Mouse (Mus musculus): Measurements from ENCODE around the gene Cyb5d1. TPM values are rescaled to one million over a fixed set of nuclear protein-coding genes. Genes with fewer than 3 reads are reported as not detected.

Cyb5d1 gene
- polyA plus RNA-seq, 1 experiment from 2014 or later, result 23.9 TPM

DNA sequence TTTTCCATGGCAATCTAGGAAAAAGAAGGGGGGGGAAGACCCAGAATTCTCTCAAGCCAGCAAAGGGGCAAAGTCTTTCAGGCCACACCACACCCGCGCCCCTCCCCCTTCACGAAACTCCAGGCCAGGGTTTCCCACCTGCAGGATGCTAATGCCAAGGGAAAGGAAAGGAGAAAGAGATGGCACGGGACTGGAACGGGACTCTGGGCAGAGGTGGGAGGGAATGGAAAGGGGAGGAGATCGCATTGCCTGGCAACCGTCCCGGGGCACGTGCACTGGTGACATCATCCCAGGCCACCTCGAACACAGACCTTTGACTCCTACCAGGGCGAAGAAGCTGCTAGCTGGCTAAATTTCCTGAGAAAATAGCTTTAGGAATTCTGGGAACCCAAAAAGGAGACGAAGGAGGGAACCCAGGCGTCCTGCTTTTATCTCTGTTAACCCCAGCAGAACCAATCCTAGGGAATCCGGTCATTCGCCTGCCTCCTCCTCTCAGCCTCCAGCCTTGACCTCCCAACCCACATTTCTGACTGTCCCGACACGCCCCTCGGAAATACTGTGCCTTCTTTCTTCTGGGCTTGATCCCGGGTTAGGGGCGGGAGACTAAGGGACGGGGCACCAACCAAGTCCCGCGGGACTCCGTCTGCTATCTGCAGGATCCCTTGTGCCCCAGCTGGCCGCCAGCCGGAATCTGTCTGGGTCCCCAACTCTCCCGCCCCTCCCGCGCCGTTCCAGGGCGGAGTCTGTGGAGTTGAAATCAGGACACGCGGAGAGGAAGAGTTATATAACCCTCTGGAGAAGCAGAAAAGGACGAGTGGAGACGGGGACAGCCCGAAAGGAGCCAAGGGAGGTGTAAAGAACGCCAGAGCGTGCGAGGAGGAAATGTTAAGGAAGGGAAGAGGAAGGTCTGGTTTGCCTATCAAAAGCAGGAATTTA lies 22.3 kb upstream of the Cyb5d1 start:
- peak; percentile 18 for ATAC-seq (ENCODE audit: low FRiP score)
- DNase-seq (ENCODE audit: low spot score), result peak; percentile 91
- Histone ChIP-seq H3K4me3 (replicated peaks; ENCODE audit: low read length) (peak overlapping the region; percentile 65), H3K9ac (peak overlapping the region; percentile 99), H3K4me2 (replicated peaks) (peak overlapping the region; percentile 99), H3K27ac (peak overlapping the region; percentile 100), H3K27me3 (ENCODE audit: control insufficient read depth, insufficient read depth, low read length) (peaks cover 24% of the 10 kb centered on the region), H3K9me3 (ENCODE audit: control insufficient read depth, low read length) (no peaks in the 10 kb centered on the region), H3K4me1 (replicated peaks; ENCODE audit: control insufficient read depth, insufficient read depth, low read length) (peaks cover 54% of the 10 kb centered on the region), H3K36me3 (replicated peaks; ENCODE audit: control insufficient read depth, insufficient read depth) (peaks cover 6% of the 10 kb centered on the region)
- WGBS, result 0% methylated on average over 39 of the region's 39 CpGs

DNA sequence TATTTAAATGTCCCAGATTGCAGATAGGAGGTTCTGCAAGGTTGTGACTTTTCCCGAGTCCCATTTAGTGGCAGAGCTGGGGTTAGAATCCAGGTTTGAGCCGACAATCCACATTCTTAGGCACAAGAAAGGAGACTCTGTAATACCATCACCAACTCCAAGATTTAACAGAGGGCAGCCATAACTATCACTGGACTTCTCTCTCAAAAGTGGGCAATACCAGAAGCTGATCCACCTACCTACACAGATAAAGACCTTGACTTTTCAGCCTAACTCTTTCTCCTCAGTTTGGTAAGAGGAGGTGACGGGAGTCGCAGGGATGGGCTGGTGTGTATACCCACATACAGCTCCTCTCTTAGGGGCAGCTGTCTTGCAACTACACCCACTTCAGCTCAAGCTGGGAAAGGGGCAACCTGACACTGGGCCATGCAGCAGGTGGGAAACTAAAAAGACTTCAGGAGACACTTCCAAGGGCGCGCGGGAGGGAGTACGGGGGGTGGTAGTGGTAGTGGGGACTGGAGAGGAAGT lies 21.6 kb upstream of the Cyb5d1 start:
- peak overlapping the region; percentile 99 for H3K9ac ChIP-seq
- DNase-seq (ENCODE audit: low spot score), result no peak
- no peak for ATAC-seq (ENCODE audit: low FRiP score)
- peak overlapping the region; percentile 99 for H3K4me2 ChIP-seq (replicated peaks)
- peaks cover 61% of the 10 kb centered on the region for H3K4me1 ChIP-seq (replicated peaks; ENCODE audit: control insufficient read depth, insufficient read depth, low read length)
- H3K9me3 ChIP-seq (ENCODE audit: control insufficient read depth, low read length), result no peaks in the 10 kb centered on the region
- WGBS, result 2% methylated on average over 8 of the region's 8 CpGs
- peaks cover 14% of the 10 kb centered on the region for H3K36me3 ChIP-seq (replicated peaks; ENCODE audit: control insufficient read depth, insufficient read depth)
- peaks cover 17% of the 10 kb centered on the region for H3K27me3 ChIP-seq (ENCODE audit: control insufficient read depth, insufficient read depth, low read length)
- peak overlapping the region; percentile 100 for H3K27ac ChIP-seq
- peak overlapping the region; percentile 65 for H3K4me3 ChIP-seq (replicated peaks; ENCODE audit: low read length)

DNA sequence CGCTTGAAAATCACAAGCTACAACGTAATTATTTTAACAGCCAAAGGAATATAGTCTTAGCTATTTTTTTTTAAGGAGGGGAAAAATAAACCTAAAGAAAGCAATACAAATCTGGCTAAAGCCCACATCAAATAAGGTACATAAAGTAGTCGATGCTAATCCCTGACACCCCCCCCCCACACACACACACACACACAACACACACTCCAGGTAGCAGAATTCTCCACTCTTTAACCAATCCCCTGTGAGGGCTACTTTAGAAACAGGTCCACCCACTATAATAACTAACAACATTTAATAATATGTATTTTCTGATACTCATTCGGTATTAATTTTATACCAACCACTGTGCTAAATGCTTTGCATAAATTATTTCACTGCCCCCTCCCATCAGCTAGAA lies 21.1 kb upstream of the Cyb5d1 start:
- Histone ChIP-seq H3K4me1 (replicated peaks; ENCODE audit: control insufficient read depth, insufficient read depth, low read length) (peaks cover 65% of the 10 kb centered on the region), H3K27me3 (ENCODE audit: control insufficient read depth, insufficient read depth, low read length) (peaks cover 12% of the 10 kb centered on the region), H3K4me2 (replicated peaks) (peak overlapping the region; percentile 99), H3K9me3 (ENCODE audit: control insufficient read depth, low read length) (no peaks in the 10 kb centered on the region), H3K36me3 (replicated peaks; ENCODE audit: control insufficient read depth, insufficient read depth) (peaks cover 18% of the 10 kb centered on the region), H3K9ac (peak overlapping the region; percentile 99), H3K27ac (peak overlapping the region; percentile 100), H3K4me3 (replicated peaks; ENCODE audit: low read length) (peak overlapping the region; percentile 65)
- ATAC-seq (ENCODE audit: low FRiP score) (no peak), DNase-seq (ENCODE audit: low spot score) (no peak)
- under 1% methylated on average over 4 of the region's 4 CpGs for WGBS

DNA sequence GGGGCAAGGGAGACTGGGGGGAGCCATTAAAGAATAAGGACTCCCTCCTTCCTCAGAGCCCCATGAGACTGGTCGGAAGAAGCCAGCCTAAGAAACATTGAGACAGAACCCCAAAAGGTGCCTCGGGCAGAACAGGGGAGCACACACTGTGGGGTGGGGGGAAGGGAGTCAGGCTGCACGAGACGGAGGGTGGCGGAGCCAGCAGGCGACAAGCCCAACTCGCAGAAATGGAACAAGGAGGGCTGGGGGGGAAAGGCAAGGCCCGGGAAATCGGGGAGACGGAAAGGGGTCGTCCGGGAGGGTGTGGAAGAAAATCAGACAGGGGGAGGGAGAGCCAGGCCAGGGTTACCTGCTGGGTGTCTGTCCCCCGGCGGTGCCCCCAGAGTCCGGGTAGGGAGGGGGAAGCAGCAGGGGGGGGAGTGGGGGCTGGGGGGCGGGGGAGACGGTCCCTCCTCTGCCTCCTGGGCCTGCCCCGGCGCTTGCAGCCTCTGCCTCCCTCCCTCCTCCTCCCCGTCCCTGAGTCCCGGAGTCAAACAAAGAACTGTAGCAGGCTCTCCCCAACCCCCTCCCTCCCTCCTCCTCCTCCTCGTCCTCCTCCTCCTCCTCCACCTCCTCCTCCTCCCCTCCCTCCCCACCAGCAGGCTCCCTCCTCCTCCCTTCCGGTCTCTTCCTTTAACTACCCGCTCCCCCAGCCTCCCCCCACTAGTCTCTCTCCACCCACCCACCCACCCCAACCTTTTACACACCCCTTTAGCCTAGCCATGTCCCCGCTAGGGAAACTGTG lies 20.4 kb upstream of the Cyb5d1 start:
- ATAC-seq (ENCODE audit: low FRiP score) (no peak), DNase-seq (ENCODE audit: low spot score) (peak; percentile 59)
- peak overlapping the region; percentile 99 for H3K9ac ChIP-seq
- WGBS, result 0% methylated on average over 14 of the region's 25 CpGs
- peak overlapping the region; percentile 100 for H3K27ac ChIP-seq
- peak overlapping the region; percentile 99 for H3K4me2 ChIP-seq (replicated peaks)
- H3K9me3 ChIP-seq (ENCODE audit: control insufficient read depth, low read length), result no peaks in the 10 kb centered on the region
- H3K4me3 ChIP-seq (replicated peaks; ENCODE audit: low read length), result peak overlapping the region; percentile 65
- H3K4me1 ChIP-seq (replicated peaks; ENCODE audit: control insufficient read depth, insufficient read depth, low read length), result peaks cover 65% of the 10 kb centered on the region
- peaks cover 6% of the 10 kb centered on the region for H3K27me3 ChIP-seq (ENCODE audit: control insufficient read depth, insufficient read depth, low read length)
- peaks cover 21% of the 10 kb centered on the region for H3K36me3 ChIP-seq (replicated peaks; ENCODE audit: control insufficient read depth, insufficient read depth)

DNA sequence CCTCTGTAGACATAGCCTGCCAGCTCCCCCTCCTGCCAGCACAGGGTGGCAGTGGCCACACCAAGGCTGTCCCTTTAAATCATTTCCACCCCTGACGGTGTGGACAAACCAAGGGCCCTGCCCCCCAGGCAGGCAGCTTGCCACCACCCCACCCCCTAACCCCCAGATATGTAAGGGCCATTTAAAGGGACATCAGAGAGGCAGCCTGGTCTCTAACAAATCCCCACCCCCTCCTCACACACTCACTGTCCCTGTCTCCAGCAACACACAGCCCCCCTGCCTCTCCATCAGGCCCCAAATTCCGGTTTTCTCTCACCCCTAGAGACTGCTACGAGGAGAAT lies 19.9 kb upstream of the Cyb5d1 start:
- H3K9me3 ChIP-seq (ENCODE audit: control insufficient read depth, low read length), result no peaks in the 10 kb centered on the region
- peak; percentile 70 for DNase-seq (ENCODE audit: low spot score)
- H3K36me3 ChIP-seq (replicated peaks; ENCODE audit: control insufficient read depth, insufficient read depth), result peaks cover 21% of the 10 kb centered on the region
- peaks cover 62% of the 10 kb centered on the region for H3K4me1 ChIP-seq (replicated peaks; ENCODE audit: control insufficient read depth, insufficient read depth, low read length)
- H3K4me3 ChIP-seq (replicated peaks; ENCODE audit: low read length), result peak overlapping the region; percentile 65
- H3K9ac ChIP-seq, result peak overlapping the region; percentile 99
- peak; percentile 15; the same call in 1 of the 2 replicates for ATAC-seq (ENCODE audit: low FRiP score)
- 0 out of 2 replicates have a peak, but pooled peaks cover under 1% of the 10 kb centered on the region for H3K27me3 ChIP-seq (ENCODE audit: control insufficient read depth, insufficient read depth, low read length)
- WGBS, result 0% methylated on average over 3 of the region's 3 CpGs
- H3K4me2 ChIP-seq (replicated peaks), result peak overlapping the region; percentile 99
- H3K27ac ChIP-seq, result peak overlapping the region; percentile 100

DNA sequence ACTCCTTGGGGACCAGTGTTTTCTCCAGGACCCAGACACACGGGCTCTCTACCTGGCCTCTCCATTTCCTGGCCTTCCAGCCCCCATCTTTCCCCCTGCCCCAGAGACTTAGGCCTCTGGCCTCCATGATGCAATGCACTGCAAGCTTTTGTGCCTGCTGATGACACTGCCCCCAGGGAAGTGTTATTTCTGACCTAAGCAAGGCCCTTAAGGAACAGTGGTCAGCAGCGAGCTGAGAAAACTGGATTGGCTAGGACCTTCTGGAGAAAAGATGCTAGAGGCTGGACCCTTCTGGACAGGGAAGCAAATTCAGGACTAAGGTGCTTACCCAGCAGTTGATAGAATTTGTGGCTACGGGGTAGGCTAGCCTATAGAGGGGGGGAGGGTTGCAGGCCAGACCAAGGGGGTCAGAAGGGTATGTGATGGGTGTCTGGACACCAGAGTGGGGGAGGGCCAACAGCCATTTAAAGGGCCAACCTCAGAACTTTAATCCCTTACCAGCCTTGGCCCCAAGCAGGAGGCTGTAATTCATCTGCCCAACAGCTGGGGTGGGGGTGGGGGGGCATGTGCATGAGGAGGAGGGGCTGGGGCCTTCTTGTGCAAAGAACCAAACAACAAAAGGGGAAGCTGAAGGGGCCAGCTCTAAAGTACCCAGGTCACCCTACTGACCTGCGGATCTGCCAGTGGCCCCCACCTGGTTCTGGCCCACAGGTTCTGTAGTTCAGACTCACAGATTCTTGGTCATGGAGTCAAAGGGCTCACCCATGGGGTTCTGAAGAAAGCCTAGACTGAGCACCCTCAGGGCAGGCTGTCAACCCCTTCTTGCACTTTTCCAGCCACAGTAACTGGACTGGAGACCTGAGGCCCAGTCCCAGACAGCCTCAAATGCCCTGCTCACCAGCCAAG lies 19.2 kb upstream of the Cyb5d1 start:
- DNase-seq (ENCODE audit: low spot score), result no peak
- H3K4me1 ChIP-seq (replicated peaks; ENCODE audit: control insufficient read depth, insufficient read depth, low read length), result peaks cover 56% of the 10 kb centered on the region
- 2% methylated on average over 4 of the region's 4 CpGs for WGBS

DNA sequence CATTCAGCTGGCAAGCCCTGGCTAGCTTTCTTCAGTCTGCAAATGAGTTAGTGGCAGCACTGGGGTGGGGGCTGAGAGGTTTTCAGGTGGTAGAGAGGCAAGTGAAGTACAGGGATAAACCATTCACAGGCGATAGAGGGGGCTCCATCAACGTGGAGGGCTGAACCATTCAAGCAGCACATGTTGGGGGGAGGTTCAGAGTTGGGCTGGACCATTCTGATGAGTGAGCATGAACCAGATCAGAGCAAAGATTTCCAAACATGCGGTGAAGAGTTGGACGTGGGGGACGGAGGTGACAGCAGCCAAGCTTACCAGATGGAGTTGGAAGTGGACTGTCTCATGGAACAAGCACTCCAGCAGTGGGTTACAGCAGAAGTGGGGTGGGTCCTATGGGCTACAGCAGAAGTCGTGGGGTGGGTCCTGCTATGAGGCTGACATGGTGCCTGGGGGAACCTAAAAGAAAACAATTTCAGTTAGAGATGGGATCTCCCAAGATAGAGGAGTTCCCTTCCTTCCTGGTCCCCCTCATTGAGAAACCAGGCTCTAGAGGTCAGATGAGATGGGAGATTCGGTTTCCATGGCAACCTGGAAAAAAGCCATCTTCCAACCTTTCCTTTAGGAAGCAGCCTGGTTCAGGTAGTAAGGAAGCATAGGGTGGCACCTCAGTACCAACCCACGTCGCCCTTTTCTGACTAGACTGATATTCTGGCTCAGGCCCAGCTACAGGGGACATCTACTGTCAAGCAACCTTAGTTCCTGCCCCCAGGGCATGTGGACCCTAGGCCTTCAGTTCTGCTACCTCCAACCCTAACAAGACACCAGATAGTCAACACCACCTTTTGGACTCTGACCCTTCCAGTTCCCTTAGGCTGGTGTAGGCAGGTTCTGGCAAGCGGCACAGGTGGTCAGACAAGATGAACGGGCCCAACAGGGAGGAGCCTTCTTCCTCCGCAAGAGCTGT lies 18.1 kb upstream of the Cyb5d1 start, which contains the start of gene Kdm6b:
Kdm6b (minus strand) TSS at position 455 of the 961 bp plus-strand sequence.
- ATAC-seq (ENCODE audit: low FRiP score), result no peak
- DNase-seq (ENCODE audit: low spot score), result peak; percentile 76
- Histone ChIP-seq H3K9me3 (ENCODE audit: control insufficient read depth, low read length) (no peaks in the 10 kb centered on the region), H3K27ac (peak within 1 kb of the TSS; percentile 100), H3K27me3 (ENCODE audit: control insufficient read depth, insufficient read depth, low read length) (no peaks in the 10 kb centered on the region), H3K4me3 (replicated peaks; ENCODE audit: low read length) (peak within 1 kb of the TSS; percentile 65), H3K4me2 (replicated peaks) (peak within 1 kb of the TSS; percentile 99), H3K9ac (peak within 1 kb of the TSS; percentile 99), H3K4me1 (replicated peaks; ENCODE audit: control insufficient read depth, insufficient read depth, low read length) (peaks cover 57% of the 10 kb centered on the region), H3K36me3 (replicated peaks; ENCODE audit: control insufficient read depth, insufficient read depth) (peaks cover 21% of the 10 kb centered on the region)
- WGBS, result 30% methylated on average over 12 of the region's 12 CpGs

More for the DNA sequence above, 19.2 kb upstream of the Cyb5d1 start:
- ATAC-seq (ENCODE audit: low FRiP score), result no peak
- peak overlapping the region; percentile 99 for H3K4me2 ChIP-seq (replicated peaks)
- peaks cover 21% of the 10 kb centered on the region for H3K36me3 ChIP-seq (replicated peaks; ENCODE audit: control insufficient read depth, insufficient read depth)
- H3K4me3 ChIP-seq (replicated peaks; ENCODE audit: low read length), result peak overlapping the region; percentile 65
- peak overlapping the region; percentile 99 for H3K9ac ChIP-seq
- H3K27ac ChIP-seq, result peak overlapping the region; percentile 100
- no peaks in the 10 kb centered on the region for H3K9me3 ChIP-seq (ENCODE audit: control insufficient read depth, low read length)
- H3K27me3 ChIP-seq (ENCODE audit: control insufficient read depth, insufficient read depth, low read length), result no peaks in the 10 kb centered on the region

Measured in hindbrain, embryonic 14.5 days (tissue).